Mouse (Mus musculus): ENCODE results near the gene C1qtnf5. TPM values are rescaled to one million over a fixed set of nuclear protein-coding genes. Genes with fewer than 3 reads are reported as not detected.

Gene C1qtnf5
- polyA plus RNA-seq, 1 experiment, result 7.0 TPM

DNA sequence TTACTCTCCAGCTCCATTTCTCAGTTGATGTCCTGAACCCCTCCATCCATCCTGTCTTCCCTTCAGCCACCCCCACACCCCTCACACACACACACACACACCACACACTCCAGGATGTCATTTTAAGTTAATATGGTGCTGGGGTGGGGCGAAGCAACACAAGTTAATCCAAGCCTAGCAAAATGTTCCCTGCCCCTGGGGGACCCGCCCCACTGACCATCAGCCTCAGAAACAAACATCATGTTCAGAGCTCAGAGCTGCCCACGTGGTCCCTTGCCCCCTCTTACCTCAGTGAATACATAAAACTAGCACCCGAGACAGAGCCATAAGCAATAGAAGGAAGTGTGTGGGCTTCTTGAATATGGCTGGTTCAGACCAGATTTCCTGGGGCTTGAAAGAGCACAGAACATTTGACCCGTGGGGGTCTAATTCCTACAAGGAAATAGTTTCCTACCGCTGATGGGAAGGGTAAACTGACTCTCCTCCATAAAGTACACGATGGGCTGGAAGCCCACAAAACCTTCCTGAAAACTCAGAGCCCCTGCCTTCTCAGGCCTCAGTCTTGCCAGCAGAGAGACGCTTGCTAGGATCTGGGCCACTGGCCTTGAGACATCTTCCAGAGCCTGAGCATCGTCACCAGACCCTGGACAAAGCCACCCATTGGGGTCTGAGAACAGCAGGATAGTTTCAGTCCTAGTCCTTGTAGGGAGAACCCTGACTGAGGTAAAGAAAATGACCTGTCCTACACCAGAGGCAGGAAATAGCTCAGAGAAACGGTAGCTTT lies 26.9 kb upstream of the C1qtnf5 start:
- 68% methylated on average over 10 of the region's 10 CpGs for WGBS
- no peaks in the 10 kb centered on the region for H3K27me3 ChIP-seq (ENCODE audit: control insufficient read depth, insufficient read depth, low read length)
- H3K36me3 ChIP-seq (ENCODE audit: control insufficient read depth, insufficient read depth, low read length), result no peaks in the 10 kb centered on the region
- no peak for TF ChIP-seq CTCF (IDR thresholded peaks at IDR 0.05; ENCODE audit: extremely low read depth, insufficient read length, insufficient replicate concordance, low read depth, low read length)
- no peak for TF ChIP-seq POLR2A (IDR thresholded peaks at IDR 0.05; ENCODE audit: low read depth, low read length)
- peak overlapping the region; percentile 94 for H3K27ac ChIP-seq (ENCODE audit: insufficient read depth, low read depth, low read length)
- H3K4me3 ChIP-seq (ENCODE audit: low read depth, low read length), result no peak overlapping the region
- peaks cover 47% of the 10 kb centered on the region for H3K4me1 ChIP-seq (ENCODE audit: control insufficient read depth, insufficient read depth, insufficient read length, low read length)

DNA sequence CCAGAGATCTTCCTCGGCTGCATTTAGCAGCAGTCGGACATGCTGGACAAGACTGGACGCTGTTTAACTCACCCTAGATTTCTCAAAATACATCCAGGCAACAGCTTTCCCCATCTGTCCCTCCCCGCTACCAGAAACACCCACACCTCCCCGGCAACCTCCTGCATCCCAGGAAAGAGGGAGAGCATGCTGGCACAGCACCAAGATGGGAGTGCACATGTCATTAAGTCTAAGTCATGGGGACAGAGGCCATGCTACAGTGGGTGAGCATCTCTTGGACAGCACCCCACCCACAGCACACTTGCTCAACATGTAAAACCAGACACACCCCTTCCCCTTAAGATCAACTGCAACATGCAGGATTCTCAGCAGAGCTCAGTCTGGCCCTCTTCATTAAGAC lies 26.1 kb upstream of the C1qtnf5 start:
- 49% methylated on average over 5 of the region's 5 CpGs for WGBS
- no peaks in the 10 kb centered on the region for H3K36me3 ChIP-seq (ENCODE audit: control insufficient read depth, insufficient read depth, low read length)
- no peaks in the 10 kb centered on the region for H3K27me3 ChIP-seq (ENCODE audit: control insufficient read depth, insufficient read depth, low read length)
- H3K27ac ChIP-seq (ENCODE audit: insufficient read depth, low read depth, low read length), result no peak overlapping the region
- no peak for TF ChIP-seq POLR2A (IDR thresholded peaks at IDR 0.05; ENCODE audit: low read depth, low read length)
- TF ChIP-seq CTCF (IDR thresholded peaks at IDR 0.05; ENCODE audit: extremely low read depth, insufficient read length, insufficient replicate concordance, low read depth, low read length), result no peak
- H3K4me3 ChIP-seq (ENCODE audit: low read depth, low read length), result no peak overlapping the region
- H3K4me1 ChIP-seq (ENCODE audit: control insufficient read depth, insufficient read depth, insufficient read length, low read length), result peaks cover 47% of the 10 kb centered on the region

DNA sequence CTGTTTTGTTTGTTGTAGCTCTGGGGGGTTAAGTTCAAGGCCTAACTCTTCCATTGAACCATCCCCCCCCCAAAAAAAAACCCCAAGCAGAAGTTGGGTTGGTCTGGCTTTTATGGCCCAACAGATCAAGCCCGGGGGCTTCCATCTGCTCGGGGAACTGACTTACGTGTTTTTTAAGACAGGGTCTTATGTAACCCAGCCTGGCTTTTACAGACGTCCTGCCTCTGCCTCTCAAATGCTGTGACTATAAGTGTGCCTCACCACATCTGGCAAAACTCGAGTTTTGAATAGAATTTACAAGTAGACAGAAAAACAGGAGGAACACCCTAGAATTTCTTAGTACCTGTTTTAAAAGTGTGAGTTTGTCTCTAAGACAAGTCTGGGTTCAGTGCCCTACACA lies 25.5 kb upstream of the C1qtnf5 start:
- H3K36me3 ChIP-seq (ENCODE audit: control insufficient read depth, insufficient read depth, low read length), result no peaks in the 10 kb centered on the region
- no peak overlapping the region for H3K4me3 ChIP-seq (ENCODE audit: low read depth, low read length)
- no peaks in the 10 kb centered on the region for H3K27me3 ChIP-seq (ENCODE audit: control insufficient read depth, insufficient read depth, low read length)
- WGBS, result 86% methylated on average over 5 of the region's 5 CpGs
- no peak overlapping the region for H3K27ac ChIP-seq (ENCODE audit: insufficient read depth, low read depth, low read length)
- TF ChIP-seq CTCF (IDR thresholded peaks at IDR 0.05; ENCODE audit: extremely low read depth, insufficient read length, insufficient replicate concordance, low read depth, low read length) (no peak), POLR2A (IDR thresholded peaks at IDR 0.05; ENCODE audit: low read depth, low read length) (no peak)
- peaks cover 47% of the 10 kb centered on the region for H3K4me1 ChIP-seq (ENCODE audit: control insufficient read depth, insufficient read depth, insufficient read length, low read length)

DNA sequence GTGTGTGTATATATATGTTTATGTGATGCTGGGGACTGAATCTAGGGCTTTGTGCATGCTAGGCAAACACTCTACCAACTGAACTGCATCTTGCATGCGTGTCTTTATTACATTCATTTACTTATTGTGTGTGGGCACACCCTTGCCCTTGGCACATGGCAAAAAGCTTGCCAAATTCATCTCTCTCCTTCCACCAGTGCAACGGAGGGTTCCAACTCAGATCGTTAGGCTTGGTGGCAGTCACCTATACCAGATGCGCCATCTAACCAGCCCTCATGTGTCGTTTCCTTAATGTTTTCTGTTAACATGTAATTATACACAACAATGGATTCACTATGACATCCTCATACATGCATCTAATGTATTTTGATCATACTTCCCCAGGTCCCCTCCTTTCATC lies 24.8 kb upstream of the C1qtnf5 start:
- Histone ChIP-seq H3K4me1 (ENCODE audit: control insufficient read depth, insufficient read depth, insufficient read length, low read length) (peaks cover 47% of the 10 kb centered on the region), H3K36me3 (ENCODE audit: control insufficient read depth, insufficient read depth, low read length) (no peaks in the 10 kb centered on the region), H3K27ac (ENCODE audit: insufficient read depth, low read depth, low read length) (no peak overlapping the region), H3K27me3 (ENCODE audit: control insufficient read depth, insufficient read depth, low read length) (no peaks in the 10 kb centered on the region), H3K4me3 (ENCODE audit: low read depth, low read length) (no peak overlapping the region)
- TF ChIP-seq CTCF (IDR thresholded peaks at IDR 0.05; ENCODE audit: extremely low read depth, insufficient read length, insufficient replicate concordance, low read depth, low read length) (no peak), POLR2A (IDR thresholded peaks at IDR 0.05; ENCODE audit: low read depth, low read length) (no peak)
- 73% methylated on average over 5 of the region's 5 CpGs for WGBS

DNA sequence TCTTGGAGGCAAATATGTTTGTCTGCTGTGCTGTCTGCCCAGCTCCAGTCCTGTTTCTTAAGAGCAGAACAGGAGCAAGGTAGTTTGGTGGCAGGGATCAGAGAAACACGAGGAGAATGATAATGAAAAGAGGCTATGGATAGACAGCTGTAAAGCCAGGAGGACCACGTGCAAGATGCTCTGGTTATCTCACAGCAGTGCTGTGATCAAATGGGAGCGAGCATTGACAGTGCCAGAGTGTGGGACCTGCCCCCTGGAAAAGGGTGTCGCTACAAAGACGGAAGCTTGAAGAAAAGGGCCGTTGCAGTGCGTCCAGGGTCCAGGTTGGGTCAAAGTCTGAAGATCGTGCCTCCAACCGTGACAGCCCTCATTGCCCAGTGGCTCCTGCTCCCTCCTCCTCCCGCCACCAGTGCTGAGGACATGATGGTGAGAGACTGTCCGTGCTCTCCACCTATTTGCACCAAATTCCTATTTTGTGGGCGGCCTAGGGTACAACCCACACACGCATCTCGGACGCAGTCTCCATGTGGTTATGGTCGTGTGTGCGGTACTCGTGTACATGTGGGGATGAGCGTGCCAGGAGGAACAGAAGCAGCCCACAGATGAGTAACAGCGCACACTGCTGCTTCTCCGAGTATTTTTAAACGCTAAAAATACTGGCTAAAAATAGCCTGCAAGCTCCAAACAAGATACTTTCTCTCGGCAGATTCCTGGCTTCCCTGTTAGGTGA lies 23.5 kb upstream of the C1qtnf5 start:
- peak overlapping the region; percentile 96 for H3K27ac ChIP-seq (ENCODE audit: insufficient read depth, low read depth, low read length)
- TF ChIP-seq POLR2A (IDR thresholded peaks at IDR 0.05; ENCODE audit: low read depth, low read length), result peak; percentile 36; the same call in 1 of the 2 replicates
- TF ChIP-seq CTCF (IDR thresholded peaks at IDR 0.05; ENCODE audit: extremely low read depth, insufficient read length, insufficient replicate concordance, low read depth, low read length), result no peak
- WGBS, result 7% methylated on average over 23 of the region's 23 CpGs
- H3K4me1 ChIP-seq (ENCODE audit: control insufficient read depth, insufficient read depth, insufficient read length, low read length), result peaks cover 46% of the 10 kb centered on the region
- H3K27me3 ChIP-seq (ENCODE audit: control insufficient read depth, insufficient read depth, low read length), result no peaks in the 10 kb centered on the region
- peak overlapping the region; percentile 81 for H3K4me3 ChIP-seq (ENCODE audit: low read depth, low read length)
- no peaks in the 10 kb centered on the region for H3K36me3 ChIP-seq (ENCODE audit: control insufficient read depth, insufficient read depth, low read length)

DNA sequence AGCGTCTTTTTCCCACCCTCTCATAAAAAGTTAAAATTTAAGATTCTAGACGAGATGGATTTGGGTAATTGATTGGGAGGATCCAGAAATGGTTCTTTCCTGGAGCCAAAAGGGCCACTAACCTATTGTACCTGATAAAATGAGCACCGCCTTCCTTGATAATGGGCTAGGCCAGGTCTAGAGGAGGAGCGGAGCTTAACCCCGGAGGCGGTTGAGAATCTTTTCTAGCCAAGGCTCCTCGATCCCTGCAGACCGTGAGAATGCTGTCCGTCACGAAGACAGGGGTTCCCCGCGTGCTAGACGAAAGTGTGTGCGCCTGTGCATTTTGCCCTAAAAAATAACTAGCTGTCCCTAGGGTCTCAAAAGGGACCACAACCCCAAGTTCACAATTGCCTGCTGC lies 22.8 kb upstream of the C1qtnf5 start:
- TF ChIP-seq CTCF (IDR thresholded peaks at IDR 0.05; ENCODE audit: extremely low read depth, insufficient read length, insufficient replicate concordance, low read depth, low read length), result no peak
- TF ChIP-seq POLR2A (IDR thresholded peaks at IDR 0.05; ENCODE audit: low read depth, low read length), result no peak
- Histone ChIP-seq H3K27me3 (ENCODE audit: control insufficient read depth, insufficient read depth, low read length) (no peaks in the 10 kb centered on the region), H3K27ac (ENCODE audit: insufficient read depth, low read depth, low read length) (peak overlapping the region; percentile 96), H3K4me1 (ENCODE audit: control insufficient read depth, insufficient read depth, insufficient read length, low read length) (peaks cover 44% of the 10 kb centered on the region), H3K36me3 (ENCODE audit: control insufficient read depth, insufficient read depth, low read length) (no peaks in the 10 kb centered on the region), H3K4me3 (ENCODE audit: low read depth, low read length) (peak overlapping the region; percentile 81)
- 2% methylated on average over 14 of the region's 14 CpGs for WGBS

DNA sequence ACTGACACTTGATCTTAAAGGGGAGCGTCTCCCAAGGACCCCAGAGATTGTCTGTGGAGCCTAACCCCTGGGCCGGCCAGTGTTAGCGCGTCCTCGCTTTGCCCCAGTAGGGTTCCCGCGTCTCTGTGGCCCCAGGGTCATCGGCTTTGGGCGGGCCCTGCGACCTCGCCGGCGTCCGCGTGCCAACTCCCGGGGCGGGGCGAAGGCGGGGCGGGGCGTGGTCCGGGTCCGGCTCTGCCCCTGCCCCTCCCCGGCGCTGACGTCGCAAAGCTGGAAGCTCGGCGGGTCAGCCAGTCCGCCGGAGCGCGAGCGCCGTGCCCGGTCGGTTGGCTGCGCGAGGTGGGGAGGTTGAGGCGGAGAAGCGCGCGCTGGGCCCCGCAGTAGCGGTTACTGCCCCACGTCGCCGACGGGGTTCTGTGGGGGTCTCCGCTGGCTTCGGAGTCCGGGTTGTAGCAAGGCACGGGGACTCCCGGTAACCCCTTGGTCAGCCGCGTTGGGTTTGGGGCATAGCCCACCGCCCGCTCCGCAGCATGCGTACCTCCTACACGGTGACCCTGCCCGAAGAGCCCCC lies 22.3 kb upstream of the C1qtnf5 start:
- H3K27me3 ChIP-seq (ENCODE audit: control insufficient read depth, insufficient read depth, low read length), result no peaks in the 10 kb centered on the region
- 0 out of 2 replicates have a peak, but pooled peaks cover 2% of the 10 kb centered on the region for H3K36me3 ChIP-seq (ENCODE audit: control insufficient read depth, insufficient read depth, low read length)
- peaks cover 41% of the 10 kb centered on the region for H3K4me1 ChIP-seq (ENCODE audit: control insufficient read depth, insufficient read depth, insufficient read length, low read length)
- peak overlapping the region; percentile 81 for H3K4me3 ChIP-seq (ENCODE audit: low read depth, low read length)
- TF ChIP-seq POLR2A (IDR thresholded peaks at IDR 0.05; ENCODE audit: low read depth, low read length) (peak; percentile 88; the same call in 1 of the 2 replicates), CTCF (IDR thresholded peaks at IDR 0.05; ENCODE audit: extremely low read depth, insufficient read length, insufficient replicate concordance, low read depth, low read length) (no peak; the same call in 1 of the 2 replicates)
- H3K27ac ChIP-seq (ENCODE audit: insufficient read depth, low read depth, low read length), result peak overlapping the region; percentile 96
- WGBS, result under 1% methylated on average over 61 of the region's 62 CpGs

Data from small intestine, adult 2 months (tissue).